In genomic region chr2:53388652-53389051, GRCm38 (mm10) we compare ENCODE assay signal across 29 mouse cellular contexts.
DNase-seq lines count a peak whose midpoint lies in the region; ATAC-seq lines count a peak whose summit lies in the region.
"Had no signal": no experiment of that assay in that cellular context is flagged by ENCODE, and none has a peak within 500 bp of the region (broad histone marks: within the 10 kb centered on the region; RNA-seq: fewer than 3 reads in every experiment).

No protein-coding gene starts in this region.

- no peak overlapping the region for H3K4me2 ChIP-seq in hindbrain, embryonic 13.5 days
- H3K4me2 ChIP-seq in hindbrain, embryonic 12.5 days (replicated peaks) = no peak overlapping the region
- H3K4me2 ChIP-seq in kidney, embryonic 16.5 days (replicated peaks; ENCODE audit: low read depth, low read length) = no peak overlapping the region
- no peak overlapping the region for H3K4me2 ChIP-seq in midbrain, embryonic 16.5 days (ENCODE audit: low read length)
- no peak overlapping the region for H3K4me2 ChIP-seq in midbrain, embryonic 15.5 days
- H3K4me2 ChIP-seq: embryonic facial prominence, embryonic 13.5 days; heart, embryonic 11.5 days; neural tube, embryonic 15.5 days had no signal

- WGBS in hindbrain, embryonic 13.5 days = 93% methylated on average over 3 of the region's 3 CpGs
- WGBS in hindbrain, embryonic 12.5 days = 96% methylated on average over 3 of the region's 3 CpGs
- WGBS in kidney, embryonic 16.5 days = 87% methylated on average over 3 of the region's 3 CpGs
- 90% methylated on average over 3 of the region's 3 CpGs for WGBS in midbrain, embryonic 16.5 days
- 88% methylated on average over 3 of the region's 3 CpGs for WGBS in midbrain, embryonic 15.5 days

- no peak overlapping the region for H3K27ac ChIP-seq in hindbrain, embryonic 13.5 days
- H3K27ac ChIP-seq in hindbrain, embryonic 12.5 days = no peak overlapping the region
- H3K27ac ChIP-seq in kidney, embryonic 16.5 days (ENCODE audit: low read length) = no peak overlapping the region
- H3K27ac ChIP-seq in midbrain, embryonic 16.5 days (ENCODE audit: low read length) = no peak overlapping the region
- H3K27ac ChIP-seq in midbrain, embryonic 15.5 days = no peak overlapping the region
- H3K27ac ChIP-seq: embryonic facial prominence, embryonic 13.5 days; neural tube, embryonic 15.5 days had no signal

- no peak overlapping the region for H3K4me3 ChIP-seq in hindbrain, embryonic 13.5 days
- H3K4me3 ChIP-seq in hindbrain, embryonic 12.5 days = no peak overlapping the region
- H3K4me3 ChIP-seq in kidney, embryonic 16.5 days (ENCODE audit: low read length) = no peak overlapping the region
- H3K4me3 ChIP-seq in midbrain, embryonic 16.5 days (ENCODE audit: low read depth, low read length) = no peak overlapping the region
- H3K4me3 ChIP-seq in midbrain, embryonic 15.5 days = no peak overlapping the region
- H3K4me3 ChIP-seq: embryonic facial prominence, embryonic 13.5 days; erythroblast, embryonic 14.5 days; neural tube, embryonic 15.5 days had no signal

- 0 out of 2 replicates have a peak, but pooled peaks have one; percentile 29 for ATAC-seq in hindbrain, embryonic 13.5 days (ENCODE audit: low FRiP score)
- ATAC-seq in hindbrain, embryonic 12.5 days (ENCODE audit: low FRiP score) = no peak
- ATAC-seq in kidney, embryonic 16.5 days (ENCODE audit: low FRiP score, low TSS enrichment) = 0 out of 2 replicates have a peak, but pooled peaks have one; percentile 46
- 0 out of 2 replicates have a peak, but pooled peaks have one; percentile 28 for ATAC-seq in midbrain, embryonic 16.5 days
- ATAC-seq in midbrain, embryonic 15.5 days (replicated peaks) = no peak
- ATAC-seq in erythroid progenitor cell, adult 5-6 weeks (replicated peaks; ENCODE audit: low FRiP score, poor library complexity, severe bottlenecking) = no peak
- ATAC-seq: forebrain, embryonic 16.5 days; Patski had no signal

- no peaks in the 10 kb centered on the region for H3K36me3 ChIP-seq in hindbrain, embryonic 13.5 days
- H3K36me3 ChIP-seq in hindbrain, embryonic 12.5 days = no peaks in the 10 kb centered on the region
- H3K36me3 ChIP-seq in kidney, embryonic 16.5 days (ENCODE audit: insufficient read depth, low read length) = no peaks in the 10 kb centered on the region
- H3K36me3 ChIP-seq in midbrain, embryonic 16.5 days (ENCODE audit: control insufficient read depth, insufficient read depth, low read length) = no peaks in the 10 kb centered on the region
- no peaks in the 10 kb centered on the region for H3K36me3 ChIP-seq in midbrain, embryonic 15.5 days (replicated peaks)
- H3K36me3 ChIP-seq: embryonic facial prominence, embryonic 13.5 days; G1E; neural tube, embryonic 15.5 days had no signal

- H3K9me3 ChIP-seq in hindbrain, embryonic 13.5 days = no peaks in the 10 kb centered on the region
- H3K9me3 ChIP-seq in hindbrain, embryonic 12.5 days (replicated peaks) = no peaks in the 10 kb centered on the region
- no peaks in the 10 kb centered on the region for H3K9me3 ChIP-seq in kidney, embryonic 16.5 days (ENCODE audit: low read length)
- H3K9me3 ChIP-seq in midbrain, embryonic 16.5 days (replicated peaks; ENCODE audit: control insufficient read depth, low read length, poor library complexity, severe bottlenecking) = no peaks in the 10 kb centered on the region
- H3K9me3 ChIP-seq in midbrain, embryonic 15.5 days = no peaks in the 10 kb centered on the region
- H3K9me3 ChIP-seq: embryonic facial prominence, embryonic 13.5 days; neural tube, embryonic 15.5 days had no signal

- H3K9ac ChIP-seq in hindbrain, embryonic 13.5 days = no peak overlapping the region
- no peak overlapping the region for H3K9ac ChIP-seq in hindbrain, embryonic 12.5 days
- no peak overlapping the region for H3K9ac ChIP-seq in kidney, embryonic 16.5 days (replicated peaks; ENCODE audit: low read length)
- no peak overlapping the region for H3K9ac ChIP-seq in midbrain, embryonic 16.5 days (ENCODE audit: low read depth, low read length)
- H3K9ac ChIP-seq in midbrain, embryonic 15.5 days = no peak overlapping the region
- H3K9ac ChIP-seq: embryonic facial prominence, embryonic 13.5 days; neural tube, embryonic 15.5 days had no signal

- H3K27me3 ChIP-seq in hindbrain, embryonic 13.5 days = peaks cover 6% of the 10 kb centered on the region; the same call in 1 of the 2 replicates
- no peaks in the 10 kb centered on the region for H3K27me3 ChIP-seq in hindbrain, embryonic 12.5 days
- H3K27me3 ChIP-seq in kidney, embryonic 16.5 days (ENCODE audit: insufficient read depth, low read length) = no peaks in the 10 kb centered on the region
- H3K27me3 ChIP-seq in midbrain, embryonic 16.5 days (ENCODE audit: control insufficient read depth, insufficient read depth, low read depth, low read length) = no peaks in the 10 kb centered on the region
- H3K27me3 ChIP-seq in midbrain, embryonic 15.5 days (replicated peaks) = 0 out of 2 replicates have a peak, but pooled peaks cover 11% of the 10 kb centered on the region
- H3K27me3 ChIP-seq: CH12.LX; embryonic facial prominence, embryonic 13.5 days; neural tube, embryonic 15.5 days had no signal

- 0 out of 2 replicates have a peak, but pooled peaks cover 7% of the 10 kb centered on the region for H3K4me1 ChIP-seq in hindbrain, embryonic 13.5 days (replicated peaks)
- 0 out of 2 replicates have a peak, but pooled peaks cover 4% of the 10 kb centered on the region for H3K4me1 ChIP-seq in hindbrain, embryonic 12.5 days
- H3K4me1 ChIP-seq in kidney, embryonic 16.5 days (ENCODE audit: insufficient read depth, low read length) = no peaks in the 10 kb centered on the region
- peaks cover 5% of the 10 kb centered on the region; the same call in 1 of the 2 replicates for H3K4me1 ChIP-seq in midbrain, embryonic 16.5 days (ENCODE audit: control insufficient read depth, insufficient read depth, low read length)
- H3K4me1 ChIP-seq in midbrain, embryonic 15.5 days = peaks cover 8% of the 10 kb centered on the region
- H3K4me1 ChIP-seq: embryonic facial prominence, embryonic 13.5 days had no signal

- DNase-seq in kidney, adult 11 months = no peak
- DNase-seq: adrenal gland, postnatal 36 days; B cell, adult 2 months; cerebellum, adult 11 months; cerebellum, adult 9-11 months; gastrocnemius, postnatal 14 days; heart, adult 11 months; heart, postnatal 10 days; kidney, adult 2 months; kidney, postnatal 4 days; lung, postnatal 4 days; right cerebral cortex, adult 18-20 months; right cerebral cortex, postnatal 4 days; thymus, adult 18-20 months; thymus, postnatal 36 days had no signal

Comparison
In these comparisons a context has a peak if more than half of its experiments do, and no peak if none do; other contexts are left out.
1. ATAC-seq: peak in hindbrain, embryonic 13.5 days (single experiment), kidney, embryonic 16.5 days (single experiment) and midbrain, embryonic 16.5 days (single experiment); none in hindbrain, embryonic 12.5 days (single experiment), midbrain, embryonic 15.5 days (single experiment) and erythroid progenitor cell, adult 5-6 weeks (single experiment).